Comparison of ENCODE assay signal across 8 mouse cellular contexts in the genomic region with DNA sequence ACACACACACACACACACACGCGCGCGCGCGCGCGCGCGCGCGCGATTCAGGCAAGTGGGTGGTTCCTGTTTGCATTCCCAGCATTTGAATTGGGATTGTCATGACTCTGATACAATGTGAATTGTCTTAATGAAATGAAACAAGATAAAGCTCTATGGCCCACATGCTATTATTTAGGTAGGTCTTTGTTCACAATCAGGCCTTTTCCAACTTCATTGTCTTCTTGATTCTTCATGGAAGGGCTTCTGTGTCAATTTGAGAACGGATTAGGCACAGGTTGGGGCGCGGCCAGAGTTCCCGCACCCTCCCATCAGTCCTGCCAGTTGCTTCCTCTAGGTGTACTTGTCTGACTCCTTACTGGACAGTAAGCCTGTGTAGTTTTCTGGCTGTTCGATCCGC. TPM values are rescaled to one million over a fixed set of nuclear protein-coding genes. Genes with fewer than 3 reads are reported as not detected.
DNase-seq lines count a peak whose midpoint lies in the region; ATAC-seq and TF ChIP-seq lines count a peak whose summit lies in the region.

No protein-coding gene starts in this region.

- no peak overlapping the region for H3K27ac ChIP-seq in forebrain, embryonic 15.5 days (replicated peaks)
- no peak overlapping the region for H3K27ac ChIP-seq in limb, embryonic 15.5 days
- H3K27ac ChIP-seq in stomach, embryonic 15.5 days, result no peak overlapping the region

- no peaks in the 10 kb centered on the region for H3K36me3 ChIP-seq in forebrain, embryonic 15.5 days
- no peaks in the 10 kb centered on the region for H3K36me3 ChIP-seq in limb, embryonic 15.5 days
- no peaks in the 10 kb centered on the region for H3K36me3 ChIP-seq in stomach, embryonic 15.5 days

- 56% methylated on average over 19 of the region's 19 CpGs for WGBS in lung, adult 2 months
- WGBS in forebrain, embryonic 15.5 days, result 45% methylated on average over 19 of the region's 19 CpGs
- WGBS in limb, embryonic 15.5 days, result 59% methylated on average over 19 of the region's 19 CpGs
- 58% methylated on average over 19 of the region's 19 CpGs for WGBS in stomach, embryonic 15.5 days

- H3K27me3 ChIP-seq in forebrain, embryonic 15.5 days, result no peaks in the 10 kb centered on the region
- H3K27me3 ChIP-seq in limb, embryonic 15.5 days, result no peaks in the 10 kb centered on the region
- H3K27me3 ChIP-seq in stomach, embryonic 15.5 days (replicated peaks), result no peaks in the 10 kb centered on the region

- peak overlapping the region; percentile 25 for H3K4me3 ChIP-seq in lung, adult 2 months (replicated peaks; ENCODE audit: extremely low read depth, low read depth, low read length)
- peak overlapping the region; percentile 27 for H3K4me3 ChIP-seq in forebrain, embryonic 15.5 days
- peak overlapping the region; percentile 8; the same call in 1 of the 2 replicates for H3K4me3 ChIP-seq in limb, embryonic 15.5 days
- H3K4me3 ChIP-seq in stomach, embryonic 15.5 days (replicated peaks), result peak overlapping the region; percentile 19; the same call in 1 of the 2 replicates

- H3K9me3 ChIP-seq in forebrain, embryonic 15.5 days, result no peaks in the 10 kb centered on the region
- no peaks in the 10 kb centered on the region for H3K9me3 ChIP-seq in limb, embryonic 15.5 days
- H3K9me3 ChIP-seq in stomach, embryonic 15.5 days, result no peaks in the 10 kb centered on the region

- H3K9ac ChIP-seq in forebrain, embryonic 15.5 days (replicated peaks), result 0 out of 2 replicates have a peak overlapping the region, but pooled peaks have one; percentile 2
- no peak overlapping the region for H3K9ac ChIP-seq in limb, embryonic 15.5 days
- no peak overlapping the region for H3K9ac ChIP-seq in stomach, embryonic 15.5 days

- H3K4me2 ChIP-seq in forebrain, embryonic 15.5 days (replicated peaks), result peak overlapping the region; percentile 43
- peak overlapping the region; percentile 32 for H3K4me2 ChIP-seq in limb, embryonic 15.5 days
- H3K4me2 ChIP-seq in stomach, embryonic 15.5 days, result peak overlapping the region; percentile 43

- TF ChIP-seq CTCF in lung, adult 2 months (IDR thresholded peaks at IDR 0.05; ENCODE audit: insufficient read depth, low read length), result no peak

- ATAC-seq in forebrain, embryonic 15.5 days (replicated peaks), result peak; percentile 71
- ATAC-seq in limb, embryonic 15.5 days (ENCODE audit: insufficient number of reproducible peaks, low FRiP score, low TSS enrichment, low read depth), result no peak
- peak; percentile 30; the same call in 1 of the 2 replicates for ATAC-seq in stomach, embryonic 15.5 days (ENCODE audit: insufficient read depth, low FRiP score, low read depth)
- no peak for ATAC-seq in megakaryocyte progenitor cell, adult 5-6 weeks (replicated peaks; ENCODE audit: poor library complexity)

- H3K4me1 ChIP-seq in lung, adult 2 months (ENCODE audit: control insufficient read depth, insufficient read depth, low read length), result peaks cover 2% of the 10 kb centered on the region; the same call in 1 of the 2 replicates
- H3K4me1 ChIP-seq in forebrain, embryonic 15.5 days, result peaks cover 5% of the 10 kb centered on the region; the same call in 1 of the 2 replicates
- peaks cover 6% of the 10 kb centered on the region for H3K4me1 ChIP-seq in limb, embryonic 15.5 days
- no peaks in the 10 kb centered on the region for H3K4me1 ChIP-seq in stomach, embryonic 15.5 days

- no peak for TF ChIP-seq POLR2A in lung, adult 2 months (IDR thresholded peaks at IDR 0.05; ENCODE audit: borderline replicate concordance, extremely low read depth, low read depth, low read length)

- no peak for DNase-seq in lung, adult 2 months
- DNase-seq in lung, postnatal 4 days, result no peak
- no peak for DNase-seq in adrenal gland, adult 2 months
- DNase-seq in left cerebral cortex, adult 9 months (ENCODE audit: low spot score in 2 of 2), result no peak

RNA-seq across cellular contexts. Expression of a gene that starts 41.0 kb away (rescaled TPM):
- 18.4 and 25.6 TPM in 2 replicates for polyA plus RNA-seq in lung, adult 2 months (2012; rRNA removed)
- polyA plus RNA-seq in forebrain, embryonic 15.5 days (2015; fragmentation: Nextera tagmentation; extraction: Ambion mirVana), result 0.88 and 1.2 TPM in 2 replicates
- polyA plus RNA-seq in limb, embryonic 15.5 days (2015; fragmentation: Nextera tagmentation; extraction: Ambion mirVana), result 15.9 and 16.6 TPM in 2 replicates
- 9.6 and 9.7 TPM in 2 replicates for polyA plus RNA-seq in stomach, embryonic 15.5 days (2015; fragmentation: Nextera tagmentation; extraction: Ambion mirVana)
- total RNA-seq in adrenal gland, adult 2 months (2021), result 10 to 100 TPM; 17.3 to 26.1 TPM
- polyA plus RNA-seq in adrenal gland, adult 2 months (2012; rRNA removed), result 3.1 and 3.7 TPM in 2 replicates
- 34.4 and 38.0 TPM in 2 replicates for total RNA-seq in megakaryocyte progenitor cell, adult 5-6 weeks (2015)
- 25.5 and 31.8 TPM in 2 replicates for total RNA-seq in megakaryocyte progenitor cell, adult 5-6 weeks (2017)

Comparison
In these comparisons a context has a peak if more than half of its experiments do, and no peak if none do; other contexts are left out.
1. ATAC-seq: peak in forebrain, embryonic 15.5 days (single experiment) and stomach, embryonic 15.5 days (single experiment); none in limb, embryonic 15.5 days (single experiment) and megakaryocyte progenitor cell, adult 5-6 weeks (single experiment).
2. Peak in every context shown above with its lines, with median percentiles within 50 percentile points of each other: H3K4me3 ChIP-seq and H3K4me2 ChIP-seq.